Mouse (Mus musculus): ENCODE measurements around the gene Atox1. TPM values are rescaled to one million over a fixed set of nuclear protein-coding genes. Genes with fewer than 3 reads are reported as not detected.

Atox1 gene
- polyA plus RNA-seq, 1 experiment from 2014 or later = 637 TPM

DNA sequence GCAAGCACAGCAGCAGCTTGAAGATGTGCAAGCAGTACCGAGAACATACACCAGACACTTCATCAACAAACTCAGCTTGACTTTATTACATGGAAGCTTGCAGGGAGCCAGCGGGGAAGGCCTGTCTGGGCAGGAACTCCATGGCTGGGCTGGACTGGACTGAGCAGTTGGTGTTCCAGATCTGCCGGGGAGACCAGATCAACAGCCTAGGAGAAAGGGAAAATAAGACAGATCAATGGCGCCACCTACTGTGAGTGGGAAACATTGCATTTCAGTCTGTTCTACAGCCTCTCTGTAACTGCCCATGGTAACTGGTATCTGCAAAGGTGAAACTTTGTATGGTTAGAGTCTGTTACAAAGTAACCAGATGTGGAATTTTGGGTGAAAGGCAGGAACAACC lies 14.5 kb downstream of the Atox1 start:
- peak; percentile 63; the same call in 1 of the 2 replicates for ATAC-seq
- Histone ChIP-seq H3K4me1 (replicated peaks; ENCODE audit: control insufficient read depth, insufficient read depth, low read length) (no peaks in the 10 kb centered on the region; the same call in 1 of the 2 replicates), H3K27me3 (replicated peaks; ENCODE audit: control insufficient read depth, insufficient read depth, low read length) (no peaks in the 10 kb centered on the region), H3K9me3 (ENCODE audit: control insufficient read depth) (no peaks in the 10 kb centered on the region), H3K36me3 (ENCODE audit: control insufficient read depth, insufficient read depth) (peaks cover 58% of the 10 kb centered on the region), H3K27ac (ENCODE audit: low read depth, low read length) (no peak overlapping the region), H3K4me3 (ENCODE audit: low read depth, low read length) (no peak overlapping the region), H3K4me2 (replicated peaks; ENCODE audit: low read depth) (no peak overlapping the region), H3K9ac (ENCODE audit: low read depth, low read length) (no peak overlapping the region)
- peak; percentile 93 for TF ChIP-seq CTCF (IDR thresholded peaks at IDR 0.05; ENCODE audit: low read depth)
- WGBS = 16% methylated on average over 4 of the region's 4 CpGs

DNA sequence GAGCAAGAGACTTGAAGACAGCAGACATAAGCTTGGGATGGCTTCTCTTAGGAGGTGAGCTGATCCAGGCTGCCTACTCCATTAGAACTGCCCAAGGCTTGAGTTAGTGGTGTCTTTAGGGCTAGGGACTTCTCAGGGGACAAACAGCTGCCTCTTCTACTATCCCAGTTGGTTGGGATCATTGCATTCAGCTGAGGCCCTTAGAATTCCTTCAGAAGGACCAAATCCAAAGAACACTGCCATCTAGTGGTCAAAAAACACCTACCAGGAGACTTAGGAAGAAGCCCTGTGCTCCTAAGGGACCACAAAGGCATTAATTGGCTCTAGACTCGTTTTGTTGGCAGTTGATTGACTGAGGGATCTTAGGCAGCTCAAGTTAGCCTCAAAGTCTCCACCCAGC lies 16.3 kb downstream of the Atox1 start:
- no peak overlapping the region for H3K27ac ChIP-seq (ENCODE audit: low read depth, low read length)
- no peak for ATAC-seq
- peaks cover 40% of the 10 kb centered on the region for H3K36me3 ChIP-seq (ENCODE audit: control insufficient read depth, insufficient read depth)
- H3K9ac ChIP-seq (ENCODE audit: low read depth, low read length) = no peak overlapping the region
- H3K9me3 ChIP-seq (ENCODE audit: control insufficient read depth) = no peaks in the 10 kb centered on the region
- H3K4me2 ChIP-seq (replicated peaks; ENCODE audit: low read depth) = no peak overlapping the region
- 3% methylated on average over 1 of the region's 1 CpGs for WGBS
- H3K4me3 ChIP-seq (ENCODE audit: low read depth, low read length) = no peak overlapping the region
- TF ChIP-seq CTCF (IDR thresholded peaks at IDR 0.05; ENCODE audit: low read depth) = peak; percentile 89
- H3K27me3 ChIP-seq (replicated peaks; ENCODE audit: control insufficient read depth, insufficient read depth, low read length) = no peaks in the 10 kb centered on the region
- no peaks in the 10 kb centered on the region; the same call in 1 of the 2 replicates for H3K4me1 ChIP-seq (replicated peaks; ENCODE audit: control insufficient read depth, insufficient read depth, low read length)

DNA sequence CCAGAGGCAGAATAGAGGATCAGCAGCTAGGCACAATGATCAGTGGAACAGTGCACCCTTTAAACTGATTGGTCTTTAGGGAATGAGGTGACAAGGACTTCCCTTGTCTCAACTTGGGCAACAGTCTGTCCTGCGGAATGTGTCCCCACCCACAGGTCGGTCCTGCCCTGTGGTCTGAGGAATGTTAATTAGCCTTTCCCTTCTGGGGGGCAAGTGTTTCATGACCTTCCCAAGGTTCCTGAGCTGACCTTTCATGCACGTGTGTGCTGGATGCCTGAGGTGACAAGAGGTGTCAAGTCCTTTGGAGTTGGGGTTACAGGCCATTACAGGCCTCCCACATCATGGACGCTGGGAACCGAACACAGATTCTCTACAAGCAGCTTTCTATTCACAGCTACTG lies 21.3 kb downstream of the Atox1 start:
- Histone ChIP-seq H3K36me3 (ENCODE audit: control insufficient read depth, insufficient read depth) (peaks cover 2% of the 10 kb centered on the region; the same call in 1 of the 2 replicates), H3K9me3 (ENCODE audit: control insufficient read depth) (no peaks in the 10 kb centered on the region), H3K4me1 (replicated peaks; ENCODE audit: control insufficient read depth, insufficient read depth, low read length) (no peaks in the 10 kb centered on the region), H3K4me3 (ENCODE audit: low read depth, low read length) (no peak overlapping the region), H3K27ac (ENCODE audit: low read depth, low read length) (no peak overlapping the region), H3K27me3 (replicated peaks; ENCODE audit: control insufficient read depth, insufficient read depth, low read length) (no peaks in the 10 kb centered on the region), H3K9ac (ENCODE audit: low read depth, low read length) (no peak overlapping the region), H3K4me2 (replicated peaks; ENCODE audit: low read depth) (no peak overlapping the region)
- TF ChIP-seq CTCF (IDR thresholded peaks at IDR 0.05; ENCODE audit: low read depth) = no peak
- WGBS = 70% methylated on average over 5 of the region's 5 CpGs
- ATAC-seq = no peak

DNA sequence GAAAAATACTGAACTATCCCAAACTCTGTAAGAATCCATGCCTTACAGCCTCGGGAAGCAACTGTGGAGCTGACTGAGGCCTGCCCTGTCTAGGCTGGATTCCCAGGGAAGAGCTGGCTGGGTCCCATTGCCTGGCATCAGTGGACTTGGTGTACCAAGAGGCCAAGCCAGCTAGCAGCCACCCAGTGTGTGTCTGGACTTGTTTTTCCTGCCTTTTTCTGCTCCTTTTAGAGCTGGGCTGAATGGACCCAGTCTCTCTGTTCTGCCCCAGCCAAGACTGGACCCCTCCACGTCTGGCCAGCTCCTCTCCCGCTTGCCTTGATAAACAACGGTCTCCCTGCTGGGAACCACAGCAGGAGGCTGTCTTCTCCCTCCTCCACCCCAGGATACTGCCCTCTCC lies 23.0 kb downstream of the Atox1 start:
- 42% methylated on average over 4 of the region's 4 CpGs for WGBS

DNA sequence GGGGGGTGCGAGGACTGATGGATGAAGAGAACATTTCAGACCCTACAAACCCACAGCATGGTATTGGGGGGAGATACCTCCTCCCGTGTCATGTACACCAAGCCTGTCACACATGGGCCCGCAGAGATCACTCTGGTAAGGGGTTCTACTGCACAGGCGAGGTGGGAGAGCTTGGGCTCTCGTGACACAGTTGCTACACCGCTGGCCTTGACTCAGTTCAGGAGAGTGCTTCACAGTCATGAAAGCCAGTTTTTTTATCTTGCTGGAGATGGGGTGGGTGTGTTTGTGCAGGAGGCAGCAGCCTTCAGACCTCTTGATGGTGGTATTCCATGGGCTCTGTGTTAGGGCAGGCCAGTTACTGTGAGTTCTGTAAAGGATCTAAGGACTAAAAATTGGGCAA lies 24.9 kb downstream of the Atox1 start:
- H3K4me3 ChIP-seq (ENCODE audit: low read depth, low read length) = no peak overlapping the region
- no peaks in the 10 kb centered on the region for H3K36me3 ChIP-seq (ENCODE audit: control insufficient read depth, insufficient read depth)
- no peaks in the 10 kb centered on the region for H3K27me3 ChIP-seq (replicated peaks; ENCODE audit: control insufficient read depth, insufficient read depth, low read length)
- no peak for TF ChIP-seq CTCF (IDR thresholded peaks at IDR 0.05; ENCODE audit: low read depth)
- 89% methylated on average over 6 of the region's 6 CpGs for WGBS
- ATAC-seq = no peak
- no peak overlapping the region for H3K4me2 ChIP-seq (replicated peaks; ENCODE audit: low read depth)
- H3K4me1 ChIP-seq (replicated peaks; ENCODE audit: control insufficient read depth, insufficient read depth, low read length) = no peaks in the 10 kb centered on the region
- no peak overlapping the region for H3K27ac ChIP-seq (ENCODE audit: low read depth, low read length)
- H3K9me3 ChIP-seq (ENCODE audit: control insufficient read depth) = no peaks in the 10 kb centered on the region
- no peak overlapping the region for H3K9ac ChIP-seq (ENCODE audit: low read depth, low read length)

More for the DNA sequence above, 23.0 kb downstream of the Atox1 start:
- H3K27me3 ChIP-seq (replicated peaks; ENCODE audit: control insufficient read depth, insufficient read depth, low read length) = no peaks in the 10 kb centered on the region
- no peak overlapping the region for H3K4me3 ChIP-seq (ENCODE audit: low read depth, low read length)
- no peaks in the 10 kb centered on the region for H3K4me1 ChIP-seq (replicated peaks; ENCODE audit: control insufficient read depth, insufficient read depth, low read length)
- H3K36me3 ChIP-seq (ENCODE audit: control insufficient read depth, insufficient read depth) = no peaks in the 10 kb centered on the region; the same call in 1 of the 2 replicates
- no peak overlapping the region for H3K9ac ChIP-seq (ENCODE audit: low read depth, low read length)
- H3K4me2 ChIP-seq (replicated peaks; ENCODE audit: low read depth) = no peak overlapping the region
- ATAC-seq = no peak
- TF ChIP-seq CTCF (IDR thresholded peaks at IDR 0.05; ENCODE audit: low read depth) = no peak
- no peak overlapping the region for H3K27ac ChIP-seq (ENCODE audit: low read depth, low read length)
- H3K9me3 ChIP-seq (ENCODE audit: control insufficient read depth) = no peaks in the 10 kb centered on the region

DNA sequence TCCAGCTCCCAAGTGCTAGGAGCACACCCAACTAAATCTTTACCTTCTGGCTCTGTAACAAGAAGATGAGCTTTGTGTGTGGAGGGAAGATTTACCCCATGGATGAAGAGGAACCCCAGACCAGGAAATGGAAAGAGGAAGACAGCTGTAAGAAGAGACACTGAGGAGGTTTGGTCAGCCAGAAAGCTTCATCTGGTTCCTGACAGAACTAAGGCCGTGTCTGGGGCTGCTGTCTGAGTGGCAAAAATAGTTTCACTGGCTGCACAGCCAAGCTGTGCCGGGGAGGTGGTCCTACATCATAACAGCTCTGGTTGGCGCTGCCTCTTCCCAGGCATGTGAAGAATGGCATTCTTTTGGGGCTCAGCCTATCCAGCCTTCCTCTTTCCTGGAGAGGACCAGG lies 28.1 kb downstream of the Atox1 start:
- Histone ChIP-seq H3K27me3 (replicated peaks; ENCODE audit: control insufficient read depth, insufficient read depth, low read length) (no peaks in the 10 kb centered on the region), H3K4me1 (replicated peaks; ENCODE audit: control insufficient read depth, insufficient read depth, low read length) (no peaks in the 10 kb centered on the region), H3K9ac (ENCODE audit: low read depth, low read length) (no peak overlapping the region), H3K27ac (ENCODE audit: low read depth, low read length) (no peak overlapping the region), H3K4me3 (ENCODE audit: low read depth, low read length) (no peak overlapping the region), H3K36me3 (ENCODE audit: control insufficient read depth, insufficient read depth) (no peaks in the 10 kb centered on the region), H3K9me3 (ENCODE audit: control insufficient read depth) (no peaks in the 10 kb centered on the region), H3K4me2 (replicated peaks; ENCODE audit: low read depth) (no peak overlapping the region)
- TF ChIP-seq CTCF (IDR thresholded peaks at IDR 0.05; ENCODE audit: low read depth) = no peak
- ATAC-seq = no peak
- 38% methylated on average over 3 of the region's 3 CpGs for WGBS

DNA sequence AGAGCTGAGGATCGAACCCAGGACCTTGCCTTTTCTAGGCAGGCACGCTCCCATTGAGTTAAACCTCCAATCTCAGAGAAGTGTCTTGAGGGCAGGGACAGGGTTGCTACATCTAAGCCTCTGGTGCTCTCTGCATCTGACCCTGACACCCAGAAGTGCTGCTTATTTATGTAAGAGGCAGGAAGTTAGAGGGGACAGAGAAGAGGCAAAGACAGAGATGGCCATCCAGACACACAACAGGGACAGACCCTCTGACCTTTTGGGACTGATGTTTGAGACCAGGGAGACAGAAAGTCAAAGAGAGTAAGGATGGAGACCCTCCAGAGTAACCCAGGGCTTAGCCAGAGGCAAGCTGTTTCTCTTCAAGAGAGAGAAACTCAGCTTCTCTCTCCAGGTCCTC lies 31.1 kb downstream of the Atox1 start:
- no peaks in the 10 kb centered on the region for H3K9me3 ChIP-seq (ENCODE audit: control insufficient read depth)
- H3K4me2 ChIP-seq (replicated peaks; ENCODE audit: low read depth) = no peak overlapping the region
- H3K4me3 ChIP-seq (ENCODE audit: low read depth, low read length) = no peak overlapping the region
- 86% methylated on average over 2 of the region's 2 CpGs for WGBS
- no peaks in the 10 kb centered on the region for H3K4me1 ChIP-seq (replicated peaks; ENCODE audit: control insufficient read depth, insufficient read depth, low read length)
- ATAC-seq = no peak
- H3K27ac ChIP-seq (ENCODE audit: low read depth, low read length) = no peak overlapping the region
- H3K9ac ChIP-seq (ENCODE audit: low read depth, low read length) = no peak overlapping the region
- H3K27me3 ChIP-seq (replicated peaks; ENCODE audit: control insufficient read depth, insufficient read depth, low read length) = no peaks in the 10 kb centered on the region
- no peaks in the 10 kb centered on the region for H3K36me3 ChIP-seq (ENCODE audit: control insufficient read depth, insufficient read depth)
- TF ChIP-seq CTCF (IDR thresholded peaks at IDR 0.05; ENCODE audit: low read depth) = no peak

Measured in intestine, postnatal 0 days (tissue).